Mouse (Mus musculus): ENCODE measurements around the gene St6galnac4. TPM values are rescaled to one million over a fixed set of nuclear protein-coding genes. Genes with fewer than 3 reads are reported as not detected.

The St6galnac4 gene
- total RNA-seq, 2 experiments from 2014 or later, result 25.6 to 26.3 TPM

GRCm38 (mm10) chr2:32639632-32640031 lies 52.7 kb downstream of the St6galnac4 start:
- intact Hi-C loops (cut with DNase I; ENCODE audit: low total_unique reads), result loop anchor here (5.0 kb wide), 1 partner anchor 43 kb away; no protein-coding TSS in a partner anchor
- DNase-seq, result no peak

- no peak for DNase-seq
- intact Hi-C loops (cut with DNase I; ENCODE audit: low total_unique reads), result loop anchor here (5.0 kb wide), 1 partner anchor 42 kb away; no protein-coding TSS in a partner anchor
Measured at GRCm38 (mm10) chr2:32640550-32641051, 53.7 kb downstream of the St6galnac4 start.

GRCm38 (mm10) chr2:32641810-32642209 lies 54.9 kb downstream of the St6galnac4 start:
- DNase-seq, result no peak
- intact Hi-C loops (cut with DNase I; ENCODE audit: low total_unique reads), result loop anchor here (5.0 kb wide), 1 partner anchor 40 kb away; no protein-coding TSS in a partner anchor

GRCm38 (mm10) chr2:32642813-32643212 lies 55.9 kb downstream of the St6galnac4 start:
- intact Hi-C loops (cut with DNase I; ENCODE audit: low total_unique reads), result loop anchor here (5.0 kb wide), 1 partner anchor 39 kb away; no protein-coding TSS in a partner anchor
- DNase-seq, result peak; percentile 54

- intact Hi-C loops (cut with DNase I; ENCODE audit: low total_unique reads), result loop anchor here (5.0 kb wide), 1 partner anchor 38 kb away; no protein-coding TSS in a partner anchor
- no peak for DNase-seq
Measured at GRCm38 (mm10) chr2:32644083-32644482, 57.2 kb downstream of the St6galnac4 start.

- DNase-seq, result no peak
- intact Hi-C loops (cut with DNase I; ENCODE audit: low total_unique reads), result loop anchor here (5.0 kb wide), 1 partner anchor 37 kb away; no protein-coding TSS in a partner anchor
Measured at GRCm38 (mm10) chr2:32644799-32645475, 58.0 kb downstream of the St6galnac4 start.

- intact Hi-C loops (cut with DNase I; ENCODE audit: low total_unique reads), result no loop called here
- no peak for DNase-seq
Measured at GRCm38 (mm10) chr2:32645647-32646046, 58.8 kb downstream of the St6galnac4 start.

GRCm38 (mm10) chr2:32646379-32647056 lies 59.6 kb downstream of the St6galnac4 start, which contains the start of gene Eng:
Gene Eng (plus strand): TSS chr2:32646595.
- peak; percentile 78 for DNase-seq
- intact Hi-C loops (cut with DNase I; ENCODE audit: low total_unique reads), result no loop called here

- no peak for DNase-seq
- intact Hi-C loops (cut with DNase I; ENCODE audit: low total_unique reads), result no loop called here
Measured at GRCm38 (mm10) chr2:32647366-32647765, 60.5 kb downstream of the St6galnac4 start.

Other genes with a start within 250 kb of the St6galnac4 start
- 10 to 100 TPM; 29.3 to 30.0 TPM for gene Ciz1, start 234.8 kb upstream of the St6galnac4 start, total RNA-seq (2021)
- gene Dnm1, start 233.8 kb upstream of the St6galnac4 start, total RNA-seq (2021), result 10 to 100 TPM in 1 of 2 experiments, 1 to 10 TPM in 1; 9.8 to 13.5 TPM
- gene 1110008P14Rik, start 205.2 kb upstream of the St6galnac4 start, total RNA-seq (2021), result 10 to 100 TPM; 44.1 to 49.3 TPM
- gene Lcn2, start 198.8 kb upstream of the St6galnac4 start, total RNA-seq (2021), result 1 to 10 TPM; 2.6 to 4.7 TPM
- gene Ptges2, start 191.2 kb upstream of the St6galnac4 start, total RNA-seq (2021), result 10 to 100 TPM; 41.3 to 43.2 TPM
- 1 to 10 TPM; 2.4 to 3.1 TPM for gene Naif1, start 136.6 kb upstream of the St6galnac4 start, total RNA-seq (2021)
- gene Slc25a25, start 135.7 kb upstream of the St6galnac4 start, total RNA-seq (2021), result 10 to 100 TPM; 18.1 to 47.8 TPM
- gene Fam102a, start 51.8 kb upstream of the St6galnac4 start, total RNA-seq (2021), result 1 to 10 TPM; 3.5 to 4.2 TPM
- gene Dpm2, start 16.2 kb upstream of the St6galnac4 start, total RNA-seq (2021), result 10 to 100 TPM; 17.6 to 17.8 TPM
- not detected for gene Pip5kl1, start 12.3 kb upstream of the St6galnac4 start, total RNA-seq (2021)
- gene 9430097D07Rik, start 11.4 kb upstream of the St6galnac4 start, total RNA-seq (2021), result not detected
- gene St6galnac6, start 12.6 kb downstream of the St6galnac4 start, total RNA-seq (2021), result 10 to 100 TPM; 42.7 to 51.0 TPM
- 1,000 to 10,000 TPM; 1,800 to 1,917 TPM for gene Ak1, start 34.7 kb downstream of the St6galnac4 start, total RNA-seq (2021)
- 10 to 100 TPM; 46.8 to 49.3 TPM for gene Eng, start 59.5 kb downstream of the St6galnac4 start, total RNA-seq (2021)
- gene Fpgs, start 117.0 kb downstream of the St6galnac4 start, total RNA-seq (2021), result 10 to 100 TPM in 1 of 2 experiments, 1 to 10 TPM in 1; 6.7 to 11.1 TPM
- 10 to 100 TPM; 21.3 to 23.9 TPM for gene Cdk9, start 126.0 kb downstream of the St6galnac4 start, total RNA-seq (2021)
- gene Sh2d3c, start 134.0 kb downstream of the St6galnac4 start, total RNA-seq (2021), result 10 to 100 TPM; 10.2 to 16.1 TPM
- gene 6330409D20Rik, start 153.9 kb downstream of the St6galnac4 start, total RNA-seq (2021), result not detected
- gene Tor2a, start 170.1 kb downstream of the St6galnac4 start, total RNA-seq (2021), result 1 to 10 TPM; 7.5 to 8.2 TPM
- gene Ttc16, start 188.5 kb downstream of the St6galnac4 start, total RNA-seq (2021), result not detected
- 1 to 10 TPM; 2.4 to 3.0 TPM for gene Ptrh1, start 188.7 kb downstream of the St6galnac4 start, total RNA-seq (2021)
- under 1 TPM in 1 of 2 experiments, not detected in 1; 0.35 TPM for gene Cfap157, start 197.3 kb downstream of the St6galnac4 start, total RNA-seq (2021)

Data from gastrocnemius, postnatal 14 days (tissue).